Mouse (Mus musculus) kidney, adult 2 months (tissue): ENCODE data around the gene Tox4.

Experiments
- CTCF ChIP-seq: fragments of 200-500 bp; conservative IDR thresholded peaks from 2 replicates; pipeline ENCODE4 v1.5.1; 2011; ENCODE audit warnings: low read depth, mild to moderate bottlenecking, control low read depth, low read length, moderate library complexity, mixed read lengths; ENCODE audit not compliant: insufficient read depth, insufficient read length
- POLR2A ChIP-seq: fragments of 200-500 bp; IDR thresholded peaks from one replicate; pipeline ENCODE4 v1.6.1; 2011; ENCODE audit warnings: low read depth, low read length, control low read depth

GRCm38 (mm10) chr14:52319361-52319760, 40.4 kb downstream of the Tox4 start:
- TF ChIP-seq CTCF: no peak
- TF ChIP-seq POLR2A: no peak
